Mouse (Mus musculus): Measurements from ENCODE around the gene Dbndd2.

DNA sequence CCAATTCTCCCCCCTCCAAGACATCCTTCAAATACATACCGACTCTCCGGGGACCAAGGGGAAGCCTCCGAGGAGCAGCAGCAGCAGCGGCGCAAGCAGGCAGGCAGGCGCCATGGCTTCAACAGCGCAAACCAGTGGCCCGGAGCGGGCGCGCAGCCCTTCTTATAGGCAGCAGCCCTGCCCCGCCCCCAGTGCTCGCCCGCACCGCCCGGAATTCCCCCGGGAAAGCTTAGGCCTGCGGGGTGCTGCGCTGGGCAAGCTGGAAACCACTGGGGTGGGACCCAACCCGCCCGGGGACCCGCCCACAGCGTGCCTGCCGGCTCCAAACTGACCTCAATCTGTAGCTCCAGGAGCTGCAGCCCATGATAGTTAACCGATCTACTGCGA is 42.9 kb upstream of the Dbndd2 start:
- TF ChIP-seq CTCF (conservative IDR thresholded peaks at IDR 0.05; ENCODE audit: low read length) (no peak), POU5F1 (IDR thresholded peaks at IDR 0.05; ENCODE audit: borderline replicate concordance, low read length) (no peak), NANOG (IDR thresholded peaks at IDR 0.05; ENCODE audit: borderline replicate concordance, low read length) (no peak)
